Mouse (Mus musculus): ENCODE results near the gene Gm9922. TPM values are rescaled to one million over a fixed set of nuclear protein-coding genes. Genes with fewer than 3 reads are reported as not detected.

The Gm9922 gene
- 0.80 and 1.5 TPM in 2 replicates for polyA plus RNA-seq (2014; fragmentation: Nextera tagmentation; extraction: Ambion mirVana)

DNA sequence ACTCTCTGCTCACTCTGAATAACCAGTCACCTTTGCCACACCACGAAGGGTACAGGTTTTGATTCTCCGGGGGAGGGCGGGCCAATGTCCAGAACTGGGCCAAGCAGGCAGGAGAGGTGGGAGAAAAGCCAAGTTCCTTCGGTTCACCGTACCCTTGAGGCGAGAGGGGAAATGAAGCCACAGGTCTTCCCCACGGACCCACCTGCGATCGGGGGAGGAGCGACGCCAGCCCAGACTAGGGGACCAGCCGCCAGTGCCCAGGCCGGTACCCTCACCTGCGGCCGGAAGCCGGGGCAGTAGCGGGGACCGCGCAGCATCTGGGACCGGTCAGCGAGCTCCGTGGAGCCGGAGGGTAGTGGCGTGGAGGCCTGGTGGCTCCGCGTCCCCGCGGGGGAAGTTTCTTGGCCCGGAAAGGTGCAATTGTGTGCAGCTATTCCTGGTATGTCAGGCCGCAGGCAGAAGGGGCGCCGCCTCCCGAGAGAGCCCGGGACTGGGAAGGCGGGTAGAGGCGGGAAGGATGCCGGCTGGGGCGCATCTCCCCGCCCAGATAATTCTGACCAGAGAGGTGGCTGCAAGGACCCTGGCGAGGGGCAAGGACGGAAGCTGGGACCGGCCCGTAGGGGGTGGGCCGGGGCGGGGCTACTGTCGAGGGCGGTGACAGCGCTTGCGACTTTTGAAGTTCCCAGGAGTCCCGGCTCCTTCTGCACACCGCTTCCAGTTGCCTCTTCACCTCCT, at the start of gene Gm9922, which contains the start of gene Lmo7:
Gene Gm9922 (minus strand): TSS at position 578 of the 735 bp plus-strand sequence.
Gene Lmo7 (plus strand): TSS at position 721 of the 735 bp plus-strand sequence.
- no peak within 1 kb of the TSS for H3K27ac ChIP-seq (replicated peaks; ENCODE audit: low read depth, low read length)
- no peaks in the 10 kb centered on the region for H3K36me3 ChIP-seq (ENCODE audit: control insufficient read depth, insufficient read depth, low read length)
- H3K27me3 ChIP-seq (ENCODE audit: control insufficient read depth, insufficient read depth, low read length), result peaks cover 8% of the 10 kb centered on the region; the same call in 1 of the 2 replicates
- peak within 1 kb of the TSS; percentile 97 for H3K4me2 ChIP-seq (ENCODE audit: low read depth, severe bottlenecking)
- DNase-seq (ENCODE audit: low spot score), result peak; percentile 80
- peak within 1 kb of the TSS; percentile 53 for H3K4me3 ChIP-seq (ENCODE audit: low read depth, low read length)
- ATAC-seq (ENCODE audit: insufficient number of reproducible peaks, low FRiP score, low TSS enrichment, low read depth), result peak; percentile 72; the same call in 1 of the 2 replicates
- under 1% methylated on average over 47 of the region's 51 CpGs for WGBS
- no peaks in the 10 kb centered on the region for H3K4me1 ChIP-seq (ENCODE audit: control insufficient read depth, insufficient read depth, low read length)
- no peaks in the 10 kb centered on the region for H3K9me3 ChIP-seq (ENCODE audit: control insufficient read depth, low read length)
- peak within 1 kb of the TSS; percentile 46 for H3K9ac ChIP-seq (ENCODE audit: low read length)

- no peak overlapping the region for H3K4me3 ChIP-seq (ENCODE audit: low read depth, low read length)
- no peak for ATAC-seq (ENCODE audit: insufficient number of reproducible peaks, low FRiP score, low TSS enrichment, low read depth)
- H3K9ac ChIP-seq (ENCODE audit: low read length), result no peak overlapping the region
- no peak for DNase-seq (ENCODE audit: low spot score)
- no peaks in the 10 kb centered on the region for H3K4me1 ChIP-seq (ENCODE audit: control insufficient read depth, insufficient read depth, low read length)
- H3K36me3 ChIP-seq (ENCODE audit: control insufficient read depth, insufficient read depth, low read length), result no peaks in the 10 kb centered on the region
- no peaks in the 10 kb centered on the region for H3K9me3 ChIP-seq (ENCODE audit: control insufficient read depth, low read length)
- no peak overlapping the region for H3K27ac ChIP-seq (replicated peaks; ENCODE audit: low read depth, low read length)
- H3K27me3 ChIP-seq (ENCODE audit: control insufficient read depth, insufficient read depth, low read length), result no peaks in the 10 kb centered on the region
- H3K4me2 ChIP-seq (ENCODE audit: low read depth, severe bottlenecking), result no peak overlapping the region
- 90% methylated on average over 3 of the region's 3 CpGs for WGBS
These were observed 48.8 kb upstream of the Gm9922 start for GRCm38 (mm10) chr14:101778426-101778825.

GRCm38 (mm10) chr14:101777129-101777493, 47.5 kb upstream of the Gm9922 start:
- no peak for ATAC-seq (ENCODE audit: insufficient number of reproducible peaks, low FRiP score, low TSS enrichment, low read depth)
- Histone ChIP-seq H3K36me3 (ENCODE audit: control insufficient read depth, insufficient read depth, low read length) (no peaks in the 10 kb centered on the region), H3K27me3 (ENCODE audit: control insufficient read depth, insufficient read depth, low read length) (no peaks in the 10 kb centered on the region), H3K27ac (replicated peaks; ENCODE audit: low read depth, low read length) (no peak overlapping the region), H3K4me3 (ENCODE audit: low read depth, low read length) (no peak overlapping the region), H3K4me2 (ENCODE audit: low read depth, severe bottlenecking) (no peak overlapping the region), H3K9ac (ENCODE audit: low read length) (no peak overlapping the region), H3K9me3 (ENCODE audit: control insufficient read depth, low read length) (no peaks in the 10 kb centered on the region), H3K4me1 (ENCODE audit: control insufficient read depth, insufficient read depth, low read length) (no peaks in the 10 kb centered on the region)
- 40% methylated on average over 3 of the region's 3 CpGs for WGBS
- no peak for DNase-seq (ENCODE audit: low spot score)

GRCm38 (mm10) chr14:101776296-101777128, 46.9 kb upstream of the Gm9922 start:
- Histone ChIP-seq H3K27ac (replicated peaks; ENCODE audit: low read depth, low read length) (no peak overlapping the region), H3K9ac (ENCODE audit: low read length) (no peak overlapping the region), H3K4me3 (ENCODE audit: low read depth, low read length) (no peak overlapping the region), H3K36me3 (ENCODE audit: control insufficient read depth, insufficient read depth, low read length) (no peaks in the 10 kb centered on the region), H3K9me3 (ENCODE audit: control insufficient read depth, low read length) (no peaks in the 10 kb centered on the region), H3K4me1 (ENCODE audit: control insufficient read depth, insufficient read depth, low read length) (no peaks in the 10 kb centered on the region), H3K4me2 (ENCODE audit: low read depth, severe bottlenecking) (no peak overlapping the region), H3K27me3 (ENCODE audit: control insufficient read depth, insufficient read depth, low read length) (no peaks in the 10 kb centered on the region)
- ATAC-seq (ENCODE audit: insufficient number of reproducible peaks, low FRiP score, low TSS enrichment, low read depth), result no peak
- DNase-seq (ENCODE audit: low spot score), result no peak
- 24% methylated on average over 4 of the region's 4 CpGs for WGBS

DNA sequence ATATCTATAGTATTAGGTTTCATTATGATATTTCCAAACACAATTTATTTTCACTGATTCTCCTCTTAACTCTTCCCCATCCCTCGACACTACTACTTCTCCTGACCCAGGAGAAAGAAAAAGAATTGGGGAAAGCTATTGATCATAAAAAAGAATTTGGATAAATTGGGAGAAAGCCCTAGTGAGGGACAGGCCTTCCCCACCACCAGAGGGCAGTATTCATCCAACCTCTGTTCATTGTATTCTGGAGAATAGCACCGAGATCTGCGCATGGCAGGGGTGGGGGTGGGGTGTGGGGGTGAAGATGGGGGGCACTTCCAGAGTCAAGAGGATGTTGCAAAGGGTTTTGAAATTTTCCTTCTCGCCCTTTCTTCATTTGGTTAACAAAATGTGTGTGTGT, 45.0 kb upstream of the Gm9922 start:
- Histone ChIP-seq H3K4me2 (ENCODE audit: low read depth, severe bottlenecking) (no peak overlapping the region), H3K36me3 (ENCODE audit: control insufficient read depth, insufficient read depth, low read length) (no peaks in the 10 kb centered on the region), H3K9me3 (ENCODE audit: control insufficient read depth, low read length) (no peaks in the 10 kb centered on the region), H3K4me1 (ENCODE audit: control insufficient read depth, insufficient read depth, low read length) (no peaks in the 10 kb centered on the region), H3K9ac (ENCODE audit: low read length) (no peak overlapping the region), H3K27ac (replicated peaks; ENCODE audit: low read depth, low read length) (no peak overlapping the region), H3K27me3 (ENCODE audit: control insufficient read depth, insufficient read depth, low read length) (no peaks in the 10 kb centered on the region), H3K4me3 (ENCODE audit: low read depth, low read length) (no peak overlapping the region)
- no peak for ATAC-seq (ENCODE audit: insufficient number of reproducible peaks, low FRiP score, low TSS enrichment, low read depth)
- peak; percentile 29 for DNase-seq (ENCODE audit: low spot score)
- WGBS, result 49% methylated on average over 4 of the region's 4 CpGs

DNA sequence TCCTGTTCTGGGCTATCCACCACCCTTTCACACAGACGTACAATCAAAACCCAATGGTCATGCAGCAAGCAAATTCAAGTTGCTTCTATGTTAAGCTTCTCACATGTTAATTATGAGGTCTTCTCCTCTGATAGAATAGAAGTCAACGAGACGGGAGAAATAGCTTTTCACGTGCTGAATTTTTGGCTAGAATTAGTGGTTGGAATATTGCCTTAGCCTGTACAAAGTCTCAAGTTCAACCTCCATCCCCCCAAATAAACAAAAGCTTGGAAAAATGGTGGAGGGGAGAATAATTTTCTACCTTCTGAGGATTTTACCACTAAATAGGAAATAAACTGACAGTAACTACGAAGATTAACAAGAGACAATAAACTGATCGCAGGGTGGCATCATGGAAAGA, 42.1 kb upstream of the Gm9922 start:
- no peak for DNase-seq (ENCODE audit: low spot score)
- H3K4me3 ChIP-seq (ENCODE audit: low read depth, low read length), result no peak overlapping the region
- no peaks in the 10 kb centered on the region for H3K27me3 ChIP-seq (ENCODE audit: control insufficient read depth, insufficient read depth, low read length)
- no peak overlapping the region for H3K27ac ChIP-seq (replicated peaks; ENCODE audit: low read depth, low read length)
- H3K36me3 ChIP-seq (ENCODE audit: control insufficient read depth, insufficient read depth, low read length), result no peaks in the 10 kb centered on the region
- ATAC-seq (ENCODE audit: insufficient number of reproducible peaks, low FRiP score, low TSS enrichment, low read depth), result no peak
- no peaks in the 10 kb centered on the region for H3K4me1 ChIP-seq (ENCODE audit: control insufficient read depth, insufficient read depth, low read length)
- no peak overlapping the region for H3K4me2 ChIP-seq (ENCODE audit: low read depth, severe bottlenecking)
- 92% methylated on average over 6 of the region's 6 CpGs for WGBS
- no peaks in the 10 kb centered on the region for H3K9me3 ChIP-seq (ENCODE audit: control insufficient read depth, low read length)
- H3K9ac ChIP-seq (ENCODE audit: low read length), result no peak overlapping the region

DNA sequence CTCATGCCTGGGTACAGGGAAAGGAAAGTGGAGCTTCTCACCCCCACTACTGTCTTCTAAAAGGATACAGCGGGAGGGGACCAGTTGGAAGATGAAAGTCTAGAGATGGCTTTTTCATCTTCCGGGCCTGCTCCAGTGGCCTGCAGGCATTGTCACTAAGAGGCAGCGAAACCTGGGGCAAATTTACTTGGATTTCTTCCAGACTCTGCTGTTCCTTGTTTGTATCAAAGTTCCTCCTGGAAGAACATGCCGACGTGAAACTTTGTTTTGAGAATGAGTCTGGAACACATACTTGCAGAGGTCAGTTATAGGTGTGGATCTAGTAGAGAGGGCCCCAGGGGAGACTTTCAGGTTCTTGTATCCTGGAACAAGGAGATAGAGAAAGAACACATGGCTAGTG, 41.7 kb upstream of the Gm9922 start:
- Histone ChIP-seq H3K4me1 (ENCODE audit: control insufficient read depth, insufficient read depth, low read length) (no peaks in the 10 kb centered on the region), H3K9ac (ENCODE audit: low read length) (no peak overlapping the region), H3K4me3 (ENCODE audit: low read depth, low read length) (no peak overlapping the region), H3K27ac (replicated peaks; ENCODE audit: low read depth, low read length) (no peak overlapping the region), H3K9me3 (ENCODE audit: control insufficient read depth, low read length) (no peaks in the 10 kb centered on the region), H3K4me2 (ENCODE audit: low read depth, severe bottlenecking) (no peak overlapping the region), H3K36me3 (ENCODE audit: control insufficient read depth, insufficient read depth, low read length) (no peaks in the 10 kb centered on the region), H3K27me3 (ENCODE audit: control insufficient read depth, insufficient read depth, low read length) (no peaks in the 10 kb centered on the region)
- WGBS, result 90% methylated on average over 5 of the region's 5 CpGs
- ATAC-seq (ENCODE audit: insufficient number of reproducible peaks, low FRiP score, low TSS enrichment, low read depth) (no peak), DNase-seq (ENCODE audit: low spot score) (no peak)

DNA sequence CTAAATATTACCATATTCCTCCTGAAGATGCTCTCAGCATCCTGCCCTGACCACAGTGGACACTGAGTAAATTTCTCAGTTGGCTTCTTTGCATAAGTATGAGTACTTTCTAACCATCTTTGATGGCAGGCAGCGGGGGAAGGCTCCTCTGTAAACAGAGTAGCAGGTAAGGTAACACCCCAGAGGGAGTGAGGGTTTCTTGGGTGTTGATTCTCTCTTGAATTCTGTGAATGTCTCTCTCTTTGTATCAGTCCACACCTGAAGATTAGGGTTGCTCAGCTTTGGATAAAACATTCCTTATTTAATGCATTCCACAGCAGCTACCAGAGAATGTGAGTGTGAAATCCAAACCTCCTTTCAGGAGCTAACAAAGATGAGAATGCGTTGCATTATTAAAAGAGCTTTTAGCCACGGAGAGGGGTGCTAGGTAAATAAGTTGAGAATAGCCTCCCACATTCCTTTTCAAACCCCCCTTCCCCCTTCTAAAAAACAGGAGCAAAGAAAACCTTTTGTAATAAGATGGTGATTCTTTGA, 34.2 kb upstream of the Gm9922 start:
- DNase-seq (ENCODE audit: low spot score) (no peak), ATAC-seq (ENCODE audit: insufficient number of reproducible peaks, low FRiP score, low TSS enrichment, low read depth) (no peak)
- no peaks in the 10 kb centered on the region for H3K36me3 ChIP-seq (ENCODE audit: control insufficient read depth, insufficient read depth, low read length)
- no peaks in the 10 kb centered on the region for H3K27me3 ChIP-seq (ENCODE audit: control insufficient read depth, insufficient read depth, low read length)
- H3K27ac ChIP-seq (replicated peaks; ENCODE audit: low read depth, low read length), result no peak overlapping the region
- H3K4me1 ChIP-seq (ENCODE audit: control insufficient read depth, insufficient read depth, low read length), result no peaks in the 10 kb centered on the region
- H3K9me3 ChIP-seq (ENCODE audit: control insufficient read depth, low read length), result no peaks in the 10 kb centered on the region
- H3K4me2 ChIP-seq (ENCODE audit: low read depth, severe bottlenecking), result no peak overlapping the region
- 34% methylated on average over 3 of the region's 3 CpGs for WGBS
- no peak overlapping the region for H3K4me3 ChIP-seq (ENCODE audit: low read depth, low read length)
- no peak overlapping the region for H3K9ac ChIP-seq (ENCODE audit: low read length)

Data from limb, embryonic 11.5 days (tissue).